Mouse (Mus musculus) granulocyte monocyte progenitor cell, adult 5-6 weeks (primary cell): ENCODE results near the gene Gramd4. TPM values are rescaled to one million over a fixed set of nuclear protein-coding genes. Genes with fewer than 3 reads are reported as not detected.

Experiments
- ATAC-seq: replicated peaks from 2 replicates; pipeline ENCODE4 v1.8.0; 2016; ENCODE audit warnings: mild to moderate bottlenecking, moderate TSS enrichment, inconsistent platforms; ENCODE audit not compliant: poor library complexity, severe bottlenecking
- total RNA-seq, 2 experiments: library from RNA; stranded (forward) in 1 of 2; stranded (reverse) in 1 of 2; fragments of 200-712, 200-1000 nt in 1 of 2; fragments of >200 nt in 1 of 2; fragmentation: Nextera tagmentation in 1 of 2; gene quantifications; 2 replicates each; pipeline ENCODE4 v1.2.3; 2014 to 2017

The Gramd4 gene
- total RNA-seq, 2 experiments from 2014 or later, result 18.4 to 19.9 TPM

DNA sequence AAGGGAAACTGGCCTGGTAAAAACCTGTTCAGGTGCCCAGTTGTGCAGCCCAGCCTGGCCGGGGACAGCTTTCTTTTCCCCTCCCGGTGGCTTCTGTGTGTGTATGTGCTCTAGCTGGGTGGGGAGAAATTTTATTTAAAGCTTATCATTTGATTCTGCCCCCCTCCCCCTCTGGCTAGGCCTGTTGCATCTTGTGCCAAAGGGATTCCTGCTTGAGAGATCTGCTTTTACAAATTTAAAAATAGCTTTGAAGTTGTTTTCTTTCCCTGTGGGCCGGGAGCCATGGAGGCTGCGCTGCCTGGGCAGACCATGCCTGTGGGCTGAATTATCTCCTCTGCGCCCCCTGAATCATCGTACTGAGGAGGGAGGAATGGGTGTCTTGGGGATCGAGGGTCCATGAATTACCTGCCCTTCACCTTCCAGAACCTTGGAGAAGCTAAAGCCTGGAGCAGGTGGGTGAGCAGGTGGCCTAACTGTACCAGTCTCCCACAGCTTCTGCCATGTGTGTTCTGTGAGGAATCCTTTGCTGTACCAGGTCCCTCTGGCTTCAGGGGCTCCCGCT lies 52.2 kb downstream of the Gramd4 start:
- ATAC-seq, result no peak

DNA sequence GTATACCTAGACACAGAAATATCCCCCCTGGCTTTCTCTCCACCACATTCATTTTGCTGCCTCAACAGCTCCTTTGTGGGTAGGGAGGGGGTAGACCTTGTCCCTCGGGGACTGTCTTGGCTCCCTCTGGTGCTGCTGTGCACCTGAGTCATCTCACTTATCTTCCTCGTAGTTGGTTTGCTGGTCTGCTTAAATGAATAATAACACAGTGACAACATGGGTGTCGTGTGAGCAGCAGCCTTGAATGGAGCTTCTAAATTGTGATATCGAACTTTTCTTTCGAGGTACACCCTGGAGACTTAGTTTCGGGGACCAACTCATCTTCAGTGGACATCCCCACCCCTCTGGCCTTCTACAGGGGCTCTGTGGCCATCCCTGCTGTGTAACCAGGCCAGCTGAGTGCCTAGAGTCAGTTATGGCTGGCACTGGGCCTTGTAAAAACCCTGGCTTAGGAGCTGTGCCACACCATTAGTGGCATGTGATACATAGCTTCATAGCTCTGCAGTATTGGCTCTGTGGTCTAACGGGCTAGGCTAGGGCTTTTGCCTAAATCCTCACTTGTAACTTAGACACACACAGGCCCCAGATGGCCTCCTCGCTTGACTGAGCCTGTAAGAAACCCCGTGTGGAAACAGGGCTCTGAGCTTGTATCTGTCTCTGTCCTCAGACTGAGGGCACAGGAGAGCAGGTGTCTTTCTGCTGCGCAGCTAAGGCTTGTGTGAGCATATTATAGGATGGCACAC lies 53.0 kb downstream of the Gramd4 start:
- no peak for ATAC-seq

DNA sequence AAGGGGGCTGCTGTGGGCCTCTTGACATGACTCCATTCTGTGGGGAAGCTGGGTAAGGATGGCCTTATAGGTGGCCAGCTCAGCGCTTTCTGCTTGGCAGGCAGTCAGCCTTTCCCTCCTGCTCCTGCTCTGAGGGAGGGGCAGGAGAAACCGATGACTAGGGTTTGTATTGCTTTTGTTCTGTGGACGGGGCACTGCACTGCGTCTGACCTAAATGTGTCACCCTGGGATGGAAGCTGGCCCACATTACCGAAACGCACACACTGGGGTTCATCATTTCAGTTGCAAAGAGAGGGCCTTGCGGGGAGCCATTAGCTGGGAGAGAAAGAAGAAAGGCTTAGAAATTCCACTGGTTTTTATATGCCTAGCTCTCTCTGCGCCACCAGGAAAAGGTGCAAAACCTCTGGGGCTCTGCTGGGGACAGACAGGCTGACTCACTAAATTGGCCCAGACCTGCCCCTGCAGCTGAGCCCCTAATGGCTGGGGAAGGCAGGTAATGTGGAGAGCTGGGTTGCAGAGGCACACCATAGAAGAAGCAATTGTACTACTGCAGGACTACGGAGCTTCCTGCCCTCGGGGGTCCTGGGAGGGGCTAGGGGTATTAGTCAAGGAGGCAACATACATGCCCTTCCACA lies 55.3 kb downstream of the Gramd4 start:
- ATAC-seq, result no peak

DNA sequence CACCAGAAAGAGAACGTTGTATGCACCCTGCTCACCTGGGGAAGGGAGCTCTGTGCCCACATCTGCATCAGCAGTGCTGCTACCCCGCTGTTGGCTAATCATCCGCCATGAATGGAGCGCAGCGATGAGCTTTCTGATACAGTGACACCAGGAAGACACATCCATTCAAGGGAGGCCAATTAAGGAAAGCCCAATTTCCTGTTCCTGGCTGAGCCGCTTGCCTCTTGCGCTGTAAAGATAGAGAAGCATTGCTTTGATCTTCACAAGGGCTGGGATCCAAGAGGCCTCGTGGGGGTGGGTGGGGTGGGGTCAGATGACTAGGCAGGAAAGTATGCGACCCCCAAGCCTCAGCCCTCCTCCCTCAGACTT lies 55.8 kb downstream of the Gramd4 start:
- ATAC-seq, result peak; percentile 33; the same call in 1 of the 2 replicates

DNA sequence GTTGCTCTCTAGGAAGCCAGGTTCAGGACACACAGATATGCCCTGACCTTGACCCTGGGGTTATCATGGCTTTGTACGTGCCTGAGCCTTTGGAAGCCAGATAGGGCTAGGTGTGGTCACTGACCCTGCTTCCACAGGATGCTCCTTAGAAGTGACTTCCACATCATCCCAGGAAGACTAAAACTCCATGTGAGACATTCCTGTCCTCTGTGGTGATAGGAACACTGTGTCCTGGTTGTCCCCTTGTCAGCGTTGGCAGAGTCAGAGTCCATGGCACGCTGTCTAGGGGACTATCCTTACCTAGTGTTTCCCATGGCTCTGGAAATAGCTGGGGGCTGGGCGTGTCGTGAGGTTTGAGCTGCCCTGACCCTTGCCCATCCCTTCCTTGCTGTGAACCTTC lies 58.9 kb downstream of the Gramd4 start:
- ATAC-seq, result no peak

DNA sequence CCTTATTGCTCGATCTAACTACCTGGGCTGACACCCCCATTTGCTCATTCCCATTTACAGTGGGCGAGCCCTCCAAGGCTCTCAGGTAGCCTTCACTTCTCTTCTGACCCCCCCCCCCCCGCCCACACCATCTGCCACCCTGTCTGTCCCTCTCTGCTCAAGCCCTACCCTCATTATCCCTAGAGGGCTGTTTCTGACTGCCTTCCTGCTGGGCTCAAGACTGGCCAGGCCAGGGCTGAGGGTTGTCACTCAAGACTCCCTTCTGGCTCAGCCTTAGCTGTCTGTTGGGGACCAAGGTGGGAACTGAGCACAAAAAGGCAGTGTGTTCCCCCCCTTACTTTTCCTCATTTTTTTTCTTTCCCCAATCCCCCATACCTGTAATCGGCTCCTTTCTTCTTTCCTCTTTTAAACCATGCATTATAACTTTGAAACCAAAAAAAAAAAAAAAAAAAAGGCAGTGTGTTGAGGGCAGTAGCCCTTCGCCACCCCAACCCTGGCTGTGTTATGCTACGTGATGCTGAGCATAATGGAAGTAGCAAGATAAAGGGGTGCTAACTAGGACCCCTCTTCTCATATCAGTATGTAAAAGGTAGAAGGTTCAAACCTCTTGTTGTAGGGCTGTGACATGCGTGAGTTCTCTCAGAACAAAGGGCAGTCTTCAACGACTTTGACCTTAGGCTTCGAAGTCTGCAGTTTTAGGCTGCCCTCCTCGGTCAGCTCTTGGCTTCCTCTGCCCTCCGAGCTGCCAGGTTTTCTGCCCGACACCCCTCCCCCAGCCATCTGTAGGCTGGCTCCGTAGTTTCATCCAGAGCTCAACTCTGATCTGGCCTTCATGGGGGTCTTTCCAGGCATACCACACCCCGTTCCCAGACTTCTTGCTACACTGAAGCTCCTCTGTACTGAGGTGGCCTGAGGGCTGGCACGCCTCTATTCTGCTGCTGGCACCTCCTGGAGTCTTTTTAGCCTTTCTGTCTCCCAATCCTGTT lies 59.9 kb downstream of the Gramd4 start:
- ATAC-seq, result no peak

DNA sequence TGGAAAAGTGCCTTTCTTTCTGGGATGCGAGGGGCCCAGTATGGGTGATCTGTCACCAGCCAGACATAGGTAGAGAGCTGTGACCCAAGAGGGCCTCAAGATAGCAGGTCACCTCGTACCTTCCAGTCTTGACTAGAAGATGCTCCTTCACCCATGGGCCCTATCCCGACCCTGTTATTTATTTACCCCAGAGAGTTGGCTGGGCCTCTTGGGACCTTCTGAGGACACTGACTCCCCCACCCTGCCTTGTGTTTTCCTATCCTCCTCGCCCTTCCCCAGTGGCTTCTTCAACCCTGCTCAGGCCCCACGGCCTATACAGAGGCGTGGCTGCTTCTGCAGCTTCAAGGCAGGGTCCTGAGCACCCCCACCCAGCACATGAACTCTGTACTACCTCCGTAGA lies 61.7 kb downstream of the Gramd4 start:
- no peak for ATAC-seq

DNA sequence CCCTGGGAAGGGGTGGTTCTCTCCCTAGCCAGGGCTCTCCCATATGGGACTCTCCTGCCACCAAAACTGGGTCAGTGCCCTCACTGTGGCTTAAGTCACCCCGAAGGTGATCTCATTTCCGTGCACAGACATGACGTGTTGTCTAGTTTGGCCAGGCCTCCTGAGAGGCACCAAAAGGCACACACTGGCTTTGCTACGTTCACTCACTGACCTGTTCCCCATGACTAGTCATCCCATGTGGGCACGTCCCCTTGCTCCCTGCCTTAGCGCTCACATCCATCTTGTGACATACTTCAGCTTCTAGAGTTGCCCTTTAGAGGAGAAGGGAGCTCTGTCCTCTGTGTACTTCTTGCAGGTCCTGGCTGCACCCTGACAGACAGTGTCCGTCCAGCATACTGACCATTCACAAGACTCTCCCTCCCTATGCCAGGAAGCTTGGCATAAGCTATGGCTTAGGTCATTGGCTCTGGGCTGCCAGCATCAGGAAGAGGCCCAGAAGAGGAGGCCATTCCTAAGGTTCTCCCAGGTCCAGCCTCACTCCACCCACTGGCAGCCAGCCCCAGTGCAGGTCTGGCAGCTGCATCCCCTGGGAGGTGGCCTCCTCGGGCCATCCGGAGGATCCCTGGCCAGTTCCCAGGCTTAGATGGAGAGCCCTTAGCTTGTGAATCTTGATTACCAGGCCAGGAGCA lies 64.9 kb downstream of the Gramd4 start:
- no peak for ATAC-seq

DNA sequence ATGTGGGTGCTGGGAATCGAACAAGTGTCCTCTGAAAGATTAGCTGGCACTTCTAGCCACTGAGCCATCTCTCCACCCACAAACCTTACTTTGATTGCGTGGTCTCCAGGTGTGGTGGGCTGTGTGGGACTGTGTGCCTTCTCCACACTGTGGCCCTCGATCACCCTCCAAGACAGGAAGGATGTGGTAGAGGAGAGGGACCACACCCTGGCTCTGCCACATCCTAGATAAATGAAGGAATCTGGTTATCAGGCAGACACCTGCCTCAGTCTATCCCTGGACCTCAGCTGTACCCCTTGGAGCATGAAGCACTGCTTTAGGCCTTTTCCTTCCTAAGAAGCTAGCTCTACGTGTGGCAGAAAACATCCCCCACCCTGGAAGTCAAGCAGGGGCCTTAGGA lies 65.9 kb downstream of the Gramd4 start:
- ATAC-seq, result no peak

DNA sequence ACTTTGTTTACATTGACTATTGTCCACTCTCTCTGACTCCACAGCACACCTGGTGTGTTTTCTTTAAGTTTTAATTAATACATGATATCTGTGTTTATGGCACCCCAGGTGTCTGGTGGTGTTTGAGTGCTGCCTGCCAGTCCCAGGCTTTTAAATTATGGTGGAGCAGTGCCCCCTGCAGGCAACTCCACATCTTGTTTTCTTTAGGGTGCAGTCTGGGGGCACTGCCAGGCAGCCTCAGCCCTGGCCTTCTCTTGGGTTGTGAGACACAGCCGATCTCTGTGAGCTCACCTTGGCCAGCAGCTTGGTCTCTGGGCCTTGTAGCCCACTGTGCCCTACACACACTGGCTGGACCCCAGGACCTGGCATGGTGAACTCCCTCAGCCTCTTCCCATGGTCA lies 66.9 kb downstream of the Gramd4 start:
- ATAC-seq, result peak; percentile 60; the same call in 1 of the 2 replicates

DNA sequence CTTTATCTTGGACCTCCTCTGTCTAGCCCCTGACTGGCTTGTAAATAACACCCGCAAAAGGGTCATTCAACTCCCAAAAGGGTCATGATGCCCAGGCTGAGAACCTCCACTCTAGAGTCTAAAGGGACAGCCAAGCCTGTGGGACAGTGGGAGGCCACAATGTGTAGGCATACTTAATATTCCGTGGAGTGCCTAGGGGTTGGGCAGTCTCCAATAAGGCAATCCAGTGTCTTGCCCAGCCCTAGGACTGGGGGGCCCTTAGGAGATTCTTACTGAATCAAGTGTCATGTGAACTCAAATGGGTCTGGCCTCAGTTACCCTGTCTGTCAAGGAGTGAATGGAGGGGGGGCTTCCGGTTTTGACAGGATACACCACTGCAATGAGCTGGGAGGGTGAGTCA lies 71.5 kb downstream of the Gramd4 start:
- no peak for ATAC-seq

DNA sequence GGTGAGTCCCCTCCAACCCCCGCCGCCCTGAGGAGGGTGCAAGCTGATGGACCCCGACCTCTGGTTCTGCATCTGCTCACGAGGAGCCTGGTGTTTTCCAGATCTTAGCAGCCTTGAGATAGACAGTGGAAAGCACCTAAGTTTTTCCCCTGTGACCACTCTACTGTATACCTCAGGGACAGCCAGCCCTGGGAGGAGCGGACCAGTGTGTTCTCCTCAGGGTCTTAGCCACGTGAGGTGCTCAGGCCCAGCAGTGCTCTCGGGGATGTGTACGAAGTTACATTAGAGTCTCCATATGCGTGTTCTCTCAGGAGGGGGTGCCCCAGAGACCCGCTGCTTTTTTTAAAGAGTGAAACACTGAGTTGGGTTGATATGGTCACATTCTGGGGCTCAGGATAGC lies 73.2 kb downstream of the Gramd4 start:
- ATAC-seq, result no peak

DNA sequence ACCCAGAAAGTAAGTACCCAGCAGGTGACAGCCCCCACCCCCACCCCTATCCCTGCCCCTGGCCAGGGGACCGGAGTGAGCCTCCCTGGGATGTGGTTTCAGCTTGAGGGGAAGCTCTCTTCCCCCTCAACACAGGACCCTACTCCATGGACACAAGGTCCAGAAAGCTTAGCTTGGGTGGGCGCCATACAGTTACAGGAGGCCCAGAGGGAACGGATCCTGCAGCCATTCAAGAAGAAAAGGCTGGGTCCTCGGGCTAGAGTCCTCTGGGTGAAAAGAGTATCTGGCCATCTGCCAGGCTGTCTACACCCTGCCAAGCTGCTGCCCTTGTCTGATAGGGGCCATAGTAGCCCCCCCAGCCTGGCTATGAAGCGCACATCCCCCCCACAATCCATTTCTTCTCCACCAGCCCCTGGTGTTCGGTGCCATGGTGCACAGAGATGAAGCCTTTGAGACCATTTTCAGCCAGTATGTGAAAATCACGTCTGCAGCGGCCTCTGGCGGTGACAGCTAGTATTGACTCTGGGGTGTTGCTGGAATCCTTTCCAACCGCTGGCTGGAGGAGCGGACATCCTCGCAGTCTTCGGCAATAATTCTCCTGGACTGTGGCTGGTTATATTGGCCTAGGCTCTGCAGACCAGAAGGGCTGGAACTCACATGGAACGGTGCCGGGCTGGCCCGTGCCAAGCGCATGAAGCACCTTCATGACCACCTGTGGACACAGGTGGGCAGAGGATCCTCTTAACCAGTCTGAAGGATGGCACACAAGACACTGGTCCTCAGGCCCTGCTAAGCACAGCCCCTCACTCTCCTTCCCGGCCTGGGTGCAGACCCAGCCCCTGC lies 77.7 kb downstream of the Gramd4 start:
- ATAC-seq, result peak; percentile 70

DNA sequence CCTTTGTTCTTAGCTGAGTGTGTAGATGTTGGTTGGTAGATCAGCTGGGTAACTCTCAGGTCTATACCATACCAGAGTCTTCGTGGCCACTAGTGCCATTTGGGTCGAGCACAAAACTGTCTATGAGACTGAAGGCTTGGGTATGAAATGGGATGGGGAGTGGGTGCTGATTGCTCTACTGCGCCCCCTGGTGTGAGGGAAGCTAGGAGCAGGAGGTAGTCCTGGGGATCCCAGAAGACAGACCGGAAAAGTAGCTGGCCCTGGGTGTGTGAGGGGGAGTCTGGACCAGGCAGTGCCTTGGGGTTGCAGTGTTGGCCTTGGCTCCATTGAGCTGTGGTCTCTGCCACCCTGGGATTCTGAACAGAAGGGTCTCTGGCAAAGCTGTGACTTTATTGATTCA lies 80.1 kb downstream of the Gramd4 start:
- ATAC-seq, result peak; percentile 52

DNA sequence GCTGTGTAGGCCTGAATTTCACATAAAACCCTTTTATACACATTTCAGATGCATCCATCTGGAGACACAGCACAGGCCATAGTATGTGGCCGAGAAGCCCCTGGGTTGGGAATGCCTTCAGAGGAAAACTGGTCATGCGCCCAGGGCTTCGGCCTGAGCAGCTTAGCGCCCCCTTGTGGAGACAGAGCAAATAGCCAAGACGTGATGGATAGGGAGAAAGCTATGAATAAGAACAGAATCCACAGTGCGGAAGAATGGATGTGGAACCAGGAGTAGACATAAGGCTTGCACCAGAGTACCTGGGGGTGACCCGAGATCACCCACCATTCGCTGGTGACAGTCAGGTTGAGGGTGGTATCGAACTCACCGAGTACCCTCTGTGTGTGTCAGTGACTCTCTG lies 82.8 kb downstream of the Gramd4 start:
- ATAC-seq, result peak; percentile 34

DNA sequence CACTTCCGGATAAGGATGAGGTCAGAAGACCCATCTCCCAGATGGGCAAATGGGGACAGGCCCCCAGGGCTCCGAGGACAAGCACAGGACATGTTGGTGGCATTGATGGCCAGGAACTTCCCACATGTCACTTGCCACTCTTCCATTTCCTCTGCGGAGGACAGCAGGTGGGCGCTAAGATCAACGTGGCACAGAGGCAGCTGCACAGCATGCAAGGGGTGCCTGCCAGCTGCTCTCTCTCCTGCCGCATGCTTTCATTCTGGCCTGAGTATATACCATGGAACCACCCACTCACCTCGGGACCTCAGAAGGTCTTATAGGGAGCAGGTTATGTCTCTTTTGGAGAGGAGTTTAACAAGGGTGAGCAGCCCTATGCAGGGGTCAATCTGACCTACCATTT lies 87.1 kb downstream of the Gramd4 start:
- ATAC-seq, result no peak

DNA sequence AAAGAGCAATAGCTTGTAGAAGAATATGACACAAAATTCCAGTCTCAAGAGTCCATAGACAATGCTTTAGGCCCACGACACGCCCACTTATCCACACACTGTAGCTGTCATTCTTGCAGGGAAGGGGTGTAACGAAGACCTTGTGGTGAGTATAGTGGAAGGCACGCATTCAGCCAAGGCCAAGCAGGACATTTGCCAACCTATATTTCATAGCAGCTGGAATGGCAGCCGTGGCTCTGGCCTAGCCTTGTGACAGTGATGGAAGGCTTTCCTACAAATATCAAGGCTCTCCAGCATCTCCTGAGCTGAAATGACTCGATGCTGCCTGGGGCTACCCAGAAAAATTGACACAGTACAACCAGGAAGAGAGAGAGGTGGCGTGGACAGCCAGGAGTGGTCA lies 87.6 kb downstream of the Gramd4 start:
- no peak for ATAC-seq

DNA sequence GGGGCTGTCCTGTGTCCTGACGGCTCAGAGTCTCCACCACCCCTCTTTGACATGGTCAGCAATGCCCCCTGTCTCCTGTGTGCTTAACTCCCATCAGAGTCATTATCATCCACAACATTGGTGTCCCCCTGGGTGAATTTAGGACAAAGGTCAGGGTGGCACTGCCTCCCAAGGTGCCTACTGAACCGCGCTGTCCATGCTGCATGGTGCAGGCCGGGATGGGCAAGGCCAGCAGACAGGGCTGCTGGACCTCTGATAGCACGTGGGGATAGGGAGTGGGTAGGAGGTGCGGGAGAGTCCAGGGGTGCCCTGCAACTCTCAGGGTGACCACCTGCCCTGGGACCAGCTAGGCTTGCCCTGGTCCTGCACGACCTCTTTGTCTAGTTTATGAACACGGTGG lies 89.4 kb downstream of the Gramd4 start:
- ATAC-seq, result no peak

DNA sequence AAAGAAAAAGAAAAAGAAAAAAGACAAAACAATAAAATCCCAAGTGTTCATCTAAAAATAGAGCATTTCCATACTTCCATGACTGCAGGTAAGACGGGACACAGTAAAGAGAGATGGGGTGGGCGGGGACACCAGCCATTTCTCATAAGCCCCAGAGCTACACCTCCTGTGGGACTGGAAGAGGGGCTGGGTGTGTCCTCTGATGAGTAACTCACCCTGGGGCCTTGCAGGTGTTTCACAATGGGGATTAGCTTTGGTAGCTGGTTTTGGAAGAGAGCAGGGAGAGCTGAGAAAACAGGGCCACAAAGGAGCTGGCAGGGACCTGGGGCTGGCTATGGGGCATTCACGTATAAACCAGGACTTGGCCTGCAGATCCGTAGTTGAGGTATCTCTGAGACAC lies 93.1 kb downstream of the Gramd4 start:
- ATAC-seq, result no peak
